Mouse (Mus musculus): ENCODE measurements at regions not wholly inside any gene's neighbourhood (a gene's known extent, or its start where the extent isn't known, plus 50 kb on each side); places are given as distances from the start of the nearest gene placed in this dataset.

GRCm38 (mm10) chr17:9995321-9995720 lies 324.3 kb downstream of the Qk start:
- DNase-seq (ENCODE audit: low spot score in 2 of 2) = no peak

DNA sequence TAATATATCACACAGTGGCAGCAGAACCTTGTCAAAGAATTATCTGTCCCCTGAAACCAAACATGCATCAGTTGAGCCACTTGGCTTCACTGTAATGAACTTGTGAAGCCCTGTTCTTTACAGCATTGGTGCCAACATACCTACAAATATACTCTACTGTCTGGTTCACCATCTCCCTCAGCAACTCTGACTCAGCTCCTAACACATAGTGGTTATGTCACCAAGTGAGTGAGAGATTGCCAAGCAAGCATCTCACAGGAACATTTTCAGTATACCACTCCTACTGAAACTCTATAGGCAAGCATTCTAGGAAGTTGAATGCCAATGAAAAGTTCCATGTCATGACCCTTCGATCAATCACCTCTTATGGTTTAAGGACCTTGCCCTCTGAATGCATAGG lies 321.2 kb upstream of the Pabpc6 start:
- DNase-seq (ENCODE audit: low spot score in 2 of 2) = no peak

DNA sequence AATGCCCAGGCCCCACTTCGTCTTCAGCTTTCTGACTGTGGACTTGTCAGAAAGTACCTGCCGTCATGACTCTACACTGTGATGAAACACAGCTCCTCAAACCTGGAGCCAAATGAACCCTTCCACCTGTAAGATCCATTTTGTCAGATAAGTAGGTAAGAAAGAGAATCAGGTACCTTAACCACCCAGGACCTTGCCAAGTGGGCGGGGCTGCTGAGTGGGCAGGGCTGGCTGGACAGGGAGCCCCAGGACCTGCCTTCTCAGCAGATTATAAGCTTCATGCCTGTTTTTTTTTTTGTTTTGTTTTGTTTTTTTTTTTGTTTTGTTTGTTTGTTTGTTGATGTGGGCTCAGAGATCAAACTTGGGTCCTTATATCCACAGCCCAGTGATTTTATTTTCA lies 311.8 kb upstream of the Pabpc6 start:
- DNase-seq (ENCODE audit: low spot score in 2 of 2) = no peak

DNA sequence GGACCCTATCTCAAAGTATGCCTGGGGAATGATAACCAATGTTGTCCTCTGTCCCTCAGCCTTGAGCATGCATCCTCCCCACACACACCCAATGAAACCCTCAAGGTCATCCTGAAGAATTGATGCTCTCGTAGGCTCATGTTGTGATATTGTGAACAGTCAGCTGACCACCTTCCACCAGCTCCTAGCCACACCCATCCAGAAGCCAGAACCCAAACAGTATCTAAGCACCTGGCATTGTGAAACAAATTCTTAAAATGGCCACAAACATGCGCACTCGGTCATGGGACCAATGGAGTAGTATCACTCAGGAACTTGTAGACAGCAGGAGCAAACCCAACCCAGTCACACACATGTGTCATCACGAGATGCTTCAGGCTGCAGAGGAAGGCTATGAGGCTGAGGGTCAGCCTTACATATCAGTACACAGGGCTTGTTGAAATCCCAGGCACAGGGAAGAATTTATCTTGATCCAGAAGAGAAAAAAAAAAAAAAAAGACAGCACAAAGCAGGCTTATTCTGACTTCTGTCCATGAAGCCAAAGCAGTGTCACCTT lies 307.4 kb upstream of the Pabpc6 start:
- DNase-seq (ENCODE audit: low spot score in 2 of 2) = no peak

DNA sequence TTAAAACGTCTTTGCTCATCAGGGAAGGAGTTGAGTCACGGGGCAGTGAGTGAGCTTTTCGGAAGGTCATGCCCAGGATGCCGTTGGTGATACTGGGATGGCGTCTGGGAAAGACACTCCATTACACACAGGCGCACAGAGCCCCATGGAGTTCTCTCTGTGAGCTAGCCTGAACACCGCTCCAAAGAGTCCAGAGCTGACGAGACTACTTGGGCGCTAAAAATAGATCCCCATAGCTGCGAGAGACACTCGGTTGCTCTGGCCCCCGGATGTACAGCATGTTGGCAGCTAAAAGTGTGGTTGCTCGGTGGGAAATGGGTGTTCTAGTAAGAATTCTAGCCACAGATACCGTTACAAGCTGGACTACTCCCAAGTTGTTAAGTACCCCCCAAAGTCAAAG lies 306.5 kb upstream of the Pabpc6 start:
- no peak for DNase-seq (ENCODE audit: low spot score in 2 of 2)

GRCm38 (mm10) chr17:9975153-9975552 lies 305.6 kb upstream of the Pabpc6 start:
- DNase-seq (ENCODE audit: low spot score in 2 of 2) = no peak

- DNase-seq (ENCODE audit: low spot score in 2 of 2) = no peak
Measured at GRCm38 (mm10) chr17:9967988-9968387, 298.5 kb upstream of the Pabpc6 start.

GRCm38 (mm10) chr17:9962893-9963436 lies 293.4 kb upstream of the Pabpc6 start:
- no peak for DNase-seq (ENCODE audit: low spot score in 2 of 2)

DNA sequence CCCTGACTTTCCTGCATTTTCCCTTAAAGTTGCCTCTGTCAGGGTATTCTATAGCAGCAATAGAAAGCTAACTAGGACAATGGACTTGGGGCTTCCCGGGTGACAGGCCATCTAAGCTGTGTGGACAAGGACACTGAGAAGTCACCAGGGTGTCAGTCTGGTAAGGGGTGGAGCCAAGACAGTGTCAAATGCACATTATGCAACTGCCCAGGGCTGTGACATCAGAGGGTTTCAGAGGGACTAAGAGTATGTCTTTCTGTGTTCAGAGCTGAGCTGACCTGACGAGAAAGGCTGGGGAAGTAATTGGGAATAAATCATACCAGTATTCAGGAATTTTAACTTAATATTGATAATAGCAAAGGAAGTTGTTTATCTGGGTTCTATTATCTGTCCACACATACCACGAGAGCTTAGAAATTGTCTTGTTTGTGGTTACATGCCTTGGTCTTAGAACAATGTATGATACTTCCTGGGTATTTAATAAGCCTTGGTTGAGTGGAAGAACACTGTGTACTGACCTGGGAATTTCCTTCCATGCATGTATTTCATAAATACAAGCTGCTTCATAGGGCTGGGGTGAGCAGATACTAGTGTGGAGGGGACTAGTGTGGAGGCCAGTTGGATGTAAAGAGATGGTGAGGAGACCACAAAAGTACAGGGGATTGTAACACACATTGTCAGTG lies 279.6 kb upstream of the Pabpc6 start:
- no peak for DNase-seq (ENCODE audit: low spot score in 2 of 2)

DNA sequence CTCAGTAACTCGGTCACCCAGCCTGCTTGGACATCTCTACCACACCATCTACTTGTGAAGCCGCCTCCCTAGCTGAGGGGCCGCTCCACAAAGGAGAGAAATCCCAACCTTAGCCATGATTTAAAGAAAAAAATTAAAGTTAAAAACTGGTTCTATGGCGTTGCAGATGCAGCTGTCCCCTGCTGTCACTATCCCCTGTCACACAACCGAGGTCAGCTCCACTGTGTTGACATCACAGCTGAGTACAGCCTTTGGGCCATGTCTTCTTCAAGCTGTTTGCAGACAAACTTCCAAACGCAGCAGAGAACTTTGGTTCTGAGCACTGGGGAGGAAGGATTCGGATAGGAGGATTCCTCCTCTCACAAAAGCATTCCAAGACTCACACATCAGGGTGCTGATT lies 278.1 kb upstream of the Pabpc6 start:
- DNase-seq (ENCODE audit: low spot score in 2 of 2) = no peak

- no peak for DNase-seq (ENCODE audit: low spot score in 2 of 2)
Measured at GRCm38 (mm10) chr17:9944513-9944912, 275.0 kb upstream of the Pabpc6 start.

DNA sequence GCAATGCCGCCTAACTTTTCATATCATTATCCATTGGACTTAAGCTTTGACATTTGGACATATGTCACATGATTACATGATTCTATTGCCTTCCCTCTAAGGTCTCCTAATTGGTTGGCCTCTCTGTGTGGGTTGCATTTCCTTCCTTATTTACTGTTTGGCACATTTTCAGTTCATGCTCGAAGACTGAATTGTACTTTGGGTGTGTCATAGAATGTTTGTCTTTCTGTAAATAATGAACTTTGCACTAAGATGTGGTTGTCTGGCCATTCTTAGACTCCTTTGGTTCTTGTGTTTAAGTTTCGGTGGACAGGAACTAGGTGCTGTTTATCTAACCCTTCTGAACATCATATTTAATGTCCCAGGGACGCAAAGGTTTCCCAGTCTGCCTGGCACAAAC lies 272.7 kb upstream of the Pabpc6 start:
- no peak for DNase-seq (ENCODE audit: low spot score in 2 of 2)

GRCm38 (mm10) chr17:9939576-9939975 lies 270.1 kb upstream of the Pabpc6 start:
- no peak for DNase-seq (ENCODE audit: low spot score in 2 of 2)

DNA sequence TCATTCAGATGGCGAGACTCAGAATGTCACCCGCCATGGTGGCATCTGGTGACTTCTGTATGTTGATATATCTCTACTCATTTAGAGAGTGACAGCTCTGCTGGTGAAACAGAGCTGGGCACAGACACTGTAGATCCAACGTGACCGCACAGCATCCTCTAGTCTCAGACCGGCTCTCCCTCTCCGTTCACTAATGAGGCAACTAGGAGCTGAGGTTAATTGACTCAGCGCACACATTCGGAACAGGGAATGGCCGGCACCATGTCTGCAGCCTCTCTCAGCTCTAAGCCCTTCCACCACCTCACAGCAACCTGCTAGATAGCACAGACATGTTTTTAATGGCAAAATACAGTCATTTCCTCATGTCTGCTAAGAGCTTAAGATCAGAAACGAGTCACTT lies 268.9 kb upstream of the Pabpc6 start:
- no peak for DNase-seq (ENCODE audit: low spot score in 2 of 2)

DNA sequence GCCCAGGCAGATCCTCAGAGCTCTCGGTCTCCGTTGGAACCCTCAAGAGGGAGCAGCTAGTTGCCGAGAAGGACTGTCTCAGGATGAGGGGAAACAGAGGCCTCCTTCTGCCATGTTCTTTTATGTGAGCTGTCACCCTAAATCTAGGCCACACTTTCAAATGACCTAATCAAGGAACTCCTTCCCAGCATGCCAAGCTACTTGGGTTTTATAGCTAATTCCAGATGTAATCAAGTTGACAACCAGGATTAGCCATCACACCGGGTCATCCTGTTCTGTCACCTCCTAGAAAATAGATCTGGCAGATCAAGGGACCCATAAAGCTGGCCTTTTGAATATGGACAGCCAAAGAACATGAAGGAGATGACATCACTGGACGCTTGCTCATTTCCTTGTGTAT lies 267.7 kb upstream of the Pabpc6 start:
- no peak for DNase-seq (ENCODE audit: low spot score in 2 of 2)

- DNase-seq (ENCODE audit: low spot score in 2 of 2) = no peak
Measured at GRCm38 (mm10) chr17:9932186-9932585, 262.7 kb upstream of the Pabpc6 start.

DNA sequence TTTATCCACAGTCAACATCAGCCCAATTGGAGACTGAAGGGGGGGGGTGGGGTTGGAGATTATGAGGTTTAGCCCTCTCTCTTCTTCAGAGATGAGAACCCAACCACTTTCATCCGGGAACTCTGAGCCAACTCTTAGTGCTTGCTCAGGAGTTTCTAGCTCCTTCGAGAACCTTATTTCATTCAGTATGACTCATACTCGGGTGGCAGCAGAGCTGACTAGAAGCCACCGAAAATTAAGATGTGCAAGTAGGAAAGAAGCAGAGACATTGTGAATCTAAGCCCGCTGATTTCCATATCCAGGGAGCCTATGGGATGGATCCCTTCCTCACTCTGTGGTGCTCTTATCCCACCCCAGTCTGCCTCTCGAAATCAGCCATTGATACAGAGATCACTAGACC lies 262.0 kb upstream of the Pabpc6 start:
- no peak for DNase-seq (ENCODE audit: low spot score in 2 of 2)

GRCm38 (mm10) chr17:9929448-9930088 lies 260.1 kb upstream of the Pabpc6 start:
- no peak for DNase-seq (ENCODE audit: low spot score in 2 of 2)

DNA sequence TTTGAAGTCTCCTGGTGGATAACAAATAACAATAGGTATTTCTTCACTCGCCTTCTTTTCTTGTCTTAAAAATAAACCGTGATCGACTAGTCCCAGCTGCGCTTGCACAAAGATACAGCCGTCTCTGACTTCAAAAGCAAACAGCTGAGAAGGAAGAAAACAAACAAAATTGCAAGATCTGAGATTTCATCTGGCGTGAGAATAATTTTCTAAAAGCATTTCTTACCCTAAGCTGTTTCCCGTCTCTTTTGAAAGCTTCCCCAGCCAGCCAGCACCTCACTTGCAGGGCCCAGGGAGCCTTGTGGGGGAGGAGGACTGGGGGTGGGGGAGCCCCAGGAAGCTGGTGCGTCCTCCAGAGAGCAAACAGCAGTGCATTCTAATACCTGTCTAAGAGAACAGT lies 258.2 kb upstream of the Pabpc6 start:
- no peak for DNase-seq (ENCODE audit: low spot score in 2 of 2)

GRCm38 (mm10) chr17:9926308-9926707 lies 256.8 kb upstream of the Pabpc6 start:
- DNase-seq (ENCODE audit: low spot score in 2 of 2) = no peak

- no peak for DNase-seq (ENCODE audit: low spot score in 2 of 2)
Measured at GRCm38 (mm10) chr17:9921326-9921725, 251.8 kb upstream of the Pabpc6 start.

DNA sequence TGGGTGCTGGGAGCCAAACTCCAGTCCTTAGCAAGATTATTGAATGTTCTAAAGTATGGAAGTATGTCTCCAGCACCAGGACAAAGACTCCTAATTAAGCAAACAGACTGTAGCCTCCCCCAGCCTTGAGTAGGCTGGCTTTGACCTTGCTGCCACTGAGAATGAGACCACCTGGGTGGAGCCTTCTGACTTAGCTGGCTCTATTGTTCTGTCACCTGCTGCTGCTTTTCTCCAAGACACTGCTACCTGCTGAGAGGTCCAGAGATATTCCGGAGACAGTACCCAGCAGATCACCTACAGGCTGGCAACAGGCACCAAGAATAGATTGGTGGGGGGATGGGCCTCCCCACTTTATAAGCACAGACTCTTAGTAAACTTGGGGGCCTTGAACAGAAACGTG lies 247.5 kb upstream of the Pabpc6 start:
- no peak for DNase-seq (ENCODE audit: low spot score in 2 of 2)

DNA sequence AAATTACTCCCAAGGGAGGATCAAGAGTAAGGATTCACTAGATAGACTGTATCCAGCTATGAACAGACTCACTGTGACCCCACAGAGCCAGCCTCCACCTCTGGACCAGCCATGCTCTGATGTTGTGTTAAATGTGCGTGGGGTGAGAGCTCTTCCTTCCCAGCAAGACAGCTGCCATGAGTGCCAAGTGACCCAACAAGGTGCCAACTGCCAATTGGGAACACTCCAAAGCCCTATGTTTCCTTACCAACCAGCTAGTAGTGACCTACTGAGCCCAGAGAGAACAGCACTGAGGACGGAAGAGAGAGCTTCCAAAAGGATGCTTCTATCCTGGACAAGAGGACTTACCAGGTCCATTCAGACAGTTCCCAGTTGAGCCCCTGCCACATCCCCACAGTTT lies 241.3 kb upstream of the Pabpc6 start:
- no peak for DNase-seq (ENCODE audit: low spot score in 2 of 2)
